Mouse (Mus musculus) kidney, adult 2 months (tissue): ENCODE data around the gene Arhgap6.

Experiments
- CTCF ChIP-seq: fragments of 200-500 bp; conservative IDR thresholded peaks from 2 replicates; pipeline ENCODE4 v1.5.1; 2011; ENCODE audit warnings: low read depth, mild to moderate bottlenecking, control low read depth, low read length, moderate library complexity, mixed read lengths; ENCODE audit not compliant: insufficient read depth, insufficient read length
- POLR2A ChIP-seq: fragments of 200-500 bp; IDR thresholded peaks from one replicate; pipeline ENCODE4 v1.6.1; 2011; ENCODE audit warnings: low read depth, low read length, control low read depth

DNA sequence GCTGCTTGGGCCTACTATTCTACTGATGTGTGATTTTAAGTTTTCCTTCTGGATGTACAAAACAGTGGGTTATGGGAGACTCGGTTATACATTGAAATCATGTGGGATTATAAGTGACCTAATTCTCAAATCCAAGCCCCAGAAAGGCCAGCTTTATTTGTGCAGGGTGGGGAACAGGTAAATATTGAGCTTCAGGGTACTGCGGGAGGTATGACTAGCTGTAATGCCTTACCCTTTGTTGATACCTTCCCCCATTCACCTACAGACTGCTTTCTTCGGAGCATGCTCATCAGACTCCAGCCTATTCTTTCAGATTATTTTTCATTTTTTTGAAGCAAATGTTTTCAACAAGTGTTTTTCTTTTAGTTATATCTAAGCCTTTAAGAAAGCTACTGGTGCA, 286.7 kb downstream of the Arhgap6 start:
- TF ChIP-seq POLR2A (no peak), CTCF (no peak)
